Mouse (Mus musculus) myocyte (in vitro differentiated cells): ENCODE data around the gene Map3k19.

Experiments
- CEBPB ChIP-seq: IDR thresholded peaks from 2 replicates; pipeline ENCODE4 v1.6.1; 2011; ENCODE audit warnings: mild to moderate bottlenecking, moderate library complexity; ENCODE audit not compliant: poor library complexity, insufficient read depth, severe bottlenecking
- E2F4 ChIP-seq: IDR thresholded peaks from one replicate; pipeline ENCODE4 v1.6.1; 2011; ENCODE audit warnings: mild to moderate bottlenecking, control low read depth, moderate library complexity; ENCODE audit not compliant: insufficient read depth
- MAX ChIP-seq: IDR thresholded peaks from one replicate; pipeline ENCODE4 v1.6.1; 2011; ENCODE audit warnings: low read depth, mild to moderate bottlenecking, control low read depth
- MYOD1 ChIP-seq, 3 experiments: IDR thresholded peaks; one replicate each; pipeline ENCODE4 v1.6.1; 2011; ENCODE audit warnings: control low read depth in 2 of 3, low read depth in 2 of 3, mild to moderate bottlenecking in 2 of 3, moderate library complexity in 1 of 3; ENCODE audit not compliant: insufficient read length in 2 of 3, control insufficient read depth in 1 of 3
- MYOG ChIP-seq, 3 experiments: IDR thresholded peaks; one replicate each; pipeline ENCODE4 v1.6.1; 2011; ENCODE audit warnings: control low read depth in 2 of 3, low read depth in 2 of 3, mild to moderate bottlenecking in 2 of 3; ENCODE audit not compliant: insufficient read length in 2 of 3, control insufficient read depth in 1 of 3, insufficient read depth in 1 of 3
- POLR2A ChIP-seq: IDR thresholded peaks from one replicate; pipeline ENCODE4 v1.6.1; 2011; ENCODE audit warnings: low read depth, mild to moderate bottlenecking, control low read depth, moderate library complexity; ENCODE audit not compliant: insufficient read length
- POLR2AphosphoS2 ChIP-seq: IDR thresholded peaks from one replicate; pipeline ENCODE4 v1.6.1; 2011; ENCODE audit warnings: low read depth, control low read depth; ENCODE audit not compliant: insufficient read length
- REST ChIP-seq: IDR thresholded peaks from one replicate; pipeline ENCODE4 v1.6.1; 2011; ENCODE audit warnings: mild to moderate bottlenecking, control low read depth, moderate library complexity; ENCODE audit not compliant: insufficient read depth, insufficient read length
- SRF ChIP-seq: IDR thresholded peaks from one replicate; pipeline ENCODE4 v1.6.1; 2011; ENCODE audit warnings: low read depth; ENCODE audit not compliant: control insufficient read depth, insufficient read length
- TCF12 ChIP-seq: IDR thresholded peaks from one replicate; pipeline ENCODE4 v1.6.1; 2011; ENCODE audit warnings: mild to moderate bottlenecking, control low read depth; ENCODE audit not compliant: poor library complexity, insufficient read depth, severe bottlenecking
- TCF3 ChIP-seq: IDR thresholded peaks from one replicate; pipeline ENCODE4 v1.6.1; 2011; ENCODE audit warnings: low read depth, control low read depth; ENCODE audit not compliant: insufficient read length
- USF1 ChIP-seq: IDR thresholded peaks from one replicate; pipeline ENCODE4 v1.6.1; 2011; ENCODE audit warnings: low read depth, mild to moderate bottlenecking, control low read depth, moderate library complexity

DNA sequence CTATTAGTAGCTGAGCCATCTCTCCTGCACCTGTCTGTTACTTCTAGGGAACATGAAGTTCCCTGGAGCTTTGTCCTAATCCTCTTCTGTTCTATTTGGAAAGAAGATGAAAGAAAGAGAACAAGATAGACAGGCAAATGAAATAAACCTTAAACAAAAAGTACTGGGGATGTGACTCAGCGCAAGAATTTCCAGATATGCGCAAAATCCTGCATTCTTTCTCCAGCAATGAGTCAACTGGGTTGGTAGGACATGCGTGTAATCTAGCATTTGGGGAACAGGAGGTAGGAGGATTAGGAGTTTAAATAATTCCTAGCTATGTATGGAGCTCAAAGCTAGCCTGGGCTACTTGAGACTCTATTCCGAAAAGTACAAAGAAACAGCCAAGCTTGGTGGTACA lies 5.7 kb upstream of the Map3k19 start:
- TF ChIP-seq POLR2A: no peak
- TF ChIP-seq MAX: no peak
- no peak for TF ChIP-seq SRF
- no peak for TF ChIP-seq E2F4
- TF ChIP-seq USF1: no peak
- no peak for TF ChIP-seq TCF12
- TF ChIP-seq CEBPB: no peak
- TF ChIP-seq POLR2AphosphoS2: no peak
- no peak for TF ChIP-seq MYOG (IDR thresholded peaks at IDR 0.05; ENCODE audit: control insufficient read depth in 1 of 3, insufficient read depth in 1 of 3, insufficient read length in 2 of 3, low read depth in 2 of 3)
- no peak for TF ChIP-seq REST
- no peak for TF ChIP-seq TCF3
- no peak for TF ChIP-seq MYOD1 (IDR thresholded peaks at IDR 0.05; ENCODE audit: control insufficient read depth in 1 of 3, insufficient read length in 2 of 3, low read depth in 2 of 3)
